ENCODE assay signal across 8 mouse cellular contexts in the genomic region with DNA sequence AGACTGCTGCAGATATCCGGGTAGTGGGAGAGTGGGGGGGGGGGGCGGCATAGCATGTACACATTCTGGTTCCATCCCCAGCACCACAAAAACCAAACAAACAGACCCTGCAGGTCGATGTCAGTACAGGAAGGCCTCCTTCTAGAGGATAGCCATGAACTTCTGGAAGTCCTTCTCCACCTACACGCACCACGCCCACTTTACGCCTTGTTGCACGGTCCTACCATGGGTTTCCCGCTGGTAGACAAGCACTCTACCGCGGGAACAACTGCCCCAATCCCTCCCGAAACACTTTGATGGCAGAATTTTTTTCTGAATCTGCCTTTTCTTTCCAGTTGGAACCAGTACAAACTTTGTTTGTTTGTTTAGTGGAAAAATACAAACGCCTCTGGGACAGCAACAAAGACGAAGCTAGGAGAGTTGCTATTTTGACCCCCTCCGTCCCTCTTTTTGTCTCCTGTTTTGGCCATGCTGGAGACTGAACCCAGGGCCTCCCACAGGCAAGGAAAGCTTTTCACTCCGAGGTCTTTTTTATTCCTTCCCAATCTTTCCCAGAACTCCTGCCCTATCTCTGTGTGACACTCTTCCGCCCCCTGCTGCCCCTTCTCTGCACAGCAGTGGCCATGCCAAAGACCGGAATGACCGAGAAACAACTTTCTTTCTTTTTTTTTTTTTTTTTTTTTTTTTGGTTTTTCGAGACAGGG. TPM values are rescaled to one million over a fixed set of nuclear protein-coding genes. Genes with fewer than 3 reads are reported as not detected.
DNase-seq lines count a peak whose midpoint lies in the region; ATAC-seq and TF ChIP-seq lines count a peak whose summit lies in the region.

No protein-coding gene starts in this region.

- H3K4me2 ChIP-seq in forebrain, embryonic 12.5 days, result peak overlapping the region; percentile 29

- H3K27ac ChIP-seq in forebrain, embryonic 12.5 days, result no peak overlapping the region

- ATAC-seq in forebrain, embryonic 12.5 days (ENCODE audit: low FRiP score), result 0 out of 2 replicates have a peak, but pooled peaks have one; percentile 67

- no peaks in the 10 kb centered on the region for H3K36me3 ChIP-seq in E14TG2a.4 (ENCODE audit: insufficient read depth, low read length)
- no peaks in the 10 kb centered on the region for H3K36me3 ChIP-seq in forebrain, embryonic 12.5 days (replicated peaks)

- no peak for TF ChIP-seq POLR2A in brain, embryonic 14.5 days (IDR thresholded peaks at IDR 0.05; ENCODE audit: borderline replicate concordance, extremely low read depth, insufficient read depth, insufficient read length, poor library complexity, severe bottlenecking)
- no peak for TF ChIP-seq POLR2A in lung, adult 2 months (IDR thresholded peaks at IDR 0.05; ENCODE audit: borderline replicate concordance, extremely low read depth, low read depth, low read length)

- H3K4me1 ChIP-seq in E14TG2a.4 (replicated peaks; ENCODE audit: low read depth, low read length), result peaks cover 36% of the 10 kb centered on the region
- H3K4me1 ChIP-seq in forebrain, embryonic 12.5 days, result peaks cover 5% of the 10 kb centered on the region
- H3K4me1 ChIP-seq in lung, adult 2 months (ENCODE audit: control insufficient read depth, insufficient read depth, low read length), result no peaks in the 10 kb centered on the region

- peak overlapping the region; percentile 54 for H3K4me3 ChIP-seq in E14TG2a.4 (replicated peaks; ENCODE audit: low read length)
- H3K4me3 ChIP-seq in forebrain, embryonic 12.5 days (replicated peaks), result no peak overlapping the region
- no peak overlapping the region for H3K4me3 ChIP-seq in lung, adult 2 months (replicated peaks; ENCODE audit: extremely low read depth, low read depth, low read length)

- peak; percentile 85 for TF ChIP-seq CTCF in E14TG2a.4 (conservative IDR thresholded peaks at IDR 0.05; ENCODE audit: low read length)
- peak; percentile 88 for TF ChIP-seq CTCF in brain, embryonic 14.5 days (IDR thresholded peaks at IDR 0.05; ENCODE audit: borderline replicate concordance, extremely low read depth, insufficient read depth, insufficient read length)
- TF ChIP-seq CTCF in lung, adult 2 months (IDR thresholded peaks at IDR 0.05; ENCODE audit: insufficient read depth, low read length), result peak; percentile 85

- H3K27me3 ChIP-seq in E14TG2a.4 (ENCODE audit: insufficient read depth, low read length), result peaks cover 38% of the 10 kb centered on the region
- peaks cover 4% of the 10 kb centered on the region; the same call in 1 of the 2 replicates for H3K27me3 ChIP-seq in forebrain, embryonic 12.5 days

- no peaks in the 10 kb centered on the region for H3K9me3 ChIP-seq in E14TG2a.4 (ENCODE audit: low read length)
- no peaks in the 10 kb centered on the region for H3K9me3 ChIP-seq in forebrain, embryonic 12.5 days

- intact Hi-C loops in heart, postnatal 10 days (cut with DNase I), result loop anchor here (1.0 to 2.0 kb wide), 2 partner anchors 34 to 67 kb away; no protein-coding TSS in a partner anchor

- peak; percentile 85 for DNase-seq in brain, embryonic 14.5 days (ENCODE audit: low read depth)
- DNase-seq in heart, postnatal 10 days, result peak; percentile 91 to 95
- DNase-seq in layer of hippocampus, adult 18-20 months (ENCODE audit: low spot score in 2 of 2), result peak; percentile 57 to 82
- peak; percentile 83 for DNase-seq in lung, adult 2 months
- peak; percentile 61 for DNase-seq in retina, postnatal 7 days (ENCODE audit: low read depth, low spot score)
- DNase-seq in urinary bladder, adult 2 months (ENCODE audit: low spot score), result peak; percentile 70

- 0 out of 2 replicates have a peak overlapping the region, but pooled peaks have one; percentile 0 for H3K9ac ChIP-seq in forebrain, embryonic 12.5 days

- 5% methylated on average over 19 of the region's 19 CpGs for WGBS in forebrain, embryonic 12.5 days
- 9% methylated on average over 19 of the region's 19 CpGs for WGBS in lung, adult 2 months

RNA-seq across cellular contexts. Expression of a gene that starts 4.0 kb away (rescaled TPM):
- polyA plus RNA-seq in brain, embryonic 14.5 days (2012; rRNA removed), result 0.08 TPM in 1 of 2 replicates, not detected in the other
- polyA plus RNA-seq in forebrain, embryonic 12.5 days (2016; fragmentation: Nextera tagmentation; extraction: Ambion mirVana), result not detected in 2 replicates
- total RNA-seq in heart, postnatal 10 days (2021), result not detected
- total RNA-seq in layer of hippocampus, adult 18-20 months (2021), result not detected
- polyA plus RNA-seq in lung, adult 2 months (2012; rRNA removed), result not detected in 2 replicates
- not detected in 2 replicates for polyA plus RNA-seq in urinary bladder, adult 2 months (2012; rRNA removed)

RNA-seq across cellular contexts. Expression of a gene that starts 8.0 kb away (rescaled TPM):
- polyA plus RNA-seq in brain, embryonic 14.5 days (2012; rRNA removed), result 44.3 and 74.7 TPM in 2 replicates
- polyA plus RNA-seq in forebrain, embryonic 12.5 days (2016; fragmentation: Nextera tagmentation; extraction: Ambion mirVana), result 11.9 and 12.6 TPM in 2 replicates
- 10 to 100 TPM; 29.9 to 36.5 TPM for total RNA-seq in heart, postnatal 10 days (2021)
- 100 to 1,000 TPM; 402 to 407 TPM for total RNA-seq in layer of hippocampus, adult 18-20 months (2021)
- polyA plus RNA-seq in lung, adult 2 months (2012; rRNA removed), result 8.4 and 15.9 TPM in 2 replicates
- polyA plus RNA-seq in urinary bladder, adult 2 months (2012; rRNA removed), result 23.5 and 46.2 TPM in 2 replicates

RNA-seq across cellular contexts. Expression of a gene that starts 8.1 kb away (rescaled TPM):
- polyA plus RNA-seq in brain, embryonic 14.5 days (2012; rRNA removed), result 13.7 and 17.8 TPM in 2 replicates
- 15.8 and 21.5 TPM in 2 replicates for polyA plus RNA-seq in forebrain, embryonic 12.5 days (2016; fragmentation: Nextera tagmentation; extraction: Ambion mirVana)
- 1 to 10 TPM; 4.3 to 4.7 TPM for total RNA-seq in heart, postnatal 10 days (2021)
- total RNA-seq in layer of hippocampus, adult 18-20 months (2021), result 10 to 100 TPM in 1 of 2 experiments, 1 to 10 TPM in 1; 9.5 to 12.1 TPM
- polyA plus RNA-seq in lung, adult 2 months (2012; rRNA removed), result 3.4 and 6.1 TPM in 2 replicates
- polyA plus RNA-seq in urinary bladder, adult 2 months (2012; rRNA removed), result 18.4 and 19.5 TPM in 2 replicates

RNA-seq across cellular contexts. Expression of a gene that starts 19.1 kb away (rescaled TPM):
- polyA plus RNA-seq in brain, embryonic 14.5 days (2012; rRNA removed), result 129 and 151 TPM in 2 replicates
- polyA plus RNA-seq in forebrain, embryonic 12.5 days (2016; fragmentation: Nextera tagmentation; extraction: Ambion mirVana), result 46.0 and 48.9 TPM in 2 replicates
- total RNA-seq in heart, postnatal 10 days (2021), result 10 to 100 TPM; 72.1 to 78.7 TPM
- 100 to 1,000 TPM; 139 to 142 TPM for total RNA-seq in layer of hippocampus, adult 18-20 months (2021)
- 54.4 and 66.9 TPM in 2 replicates for polyA plus RNA-seq in lung, adult 2 months (2012; rRNA removed)
- polyA plus RNA-seq in urinary bladder, adult 2 months (2012; rRNA removed), result 74.8 and 85.8 TPM in 2 replicates

RNA-seq across cellular contexts. Expression of a gene that starts 33.5 kb away (rescaled TPM):
- polyA plus RNA-seq in brain, embryonic 14.5 days (2012; rRNA removed), result 93.6 and 131 TPM in 2 replicates
- 120 and 124 TPM in 2 replicates for polyA plus RNA-seq in forebrain, embryonic 12.5 days (2016; fragmentation: Nextera tagmentation; extraction: Ambion mirVana)
- 10 to 100 TPM; 32.5 to 45.2 TPM for total RNA-seq in heart, postnatal 10 days (2021)
- 10 to 100 TPM; 25.5 to 26.9 TPM for total RNA-seq in layer of hippocampus, adult 18-20 months (2021)
- 66.8 and 75.0 TPM in 2 replicates for polyA plus RNA-seq in lung, adult 2 months (2012; rRNA removed)
- 77.8 and 85.8 TPM in 2 replicates for polyA plus RNA-seq in urinary bladder, adult 2 months (2012; rRNA removed)
